Mouse (Mus musculus) T-helper 1 cell (primary cell): Measurements from ENCODE around the gene Ndst4.

Experiments used
- in situ Hi-C: fragments of 300-600 bp; cut with MboI, MseI; formaldehyde crosslinking; loops from one replicate; pipeline ENCODE4 v1.15.1; 2025; ENCODE audit warnings: high pct_unique_total_duplicates

Ndst4 gene

DNA sequence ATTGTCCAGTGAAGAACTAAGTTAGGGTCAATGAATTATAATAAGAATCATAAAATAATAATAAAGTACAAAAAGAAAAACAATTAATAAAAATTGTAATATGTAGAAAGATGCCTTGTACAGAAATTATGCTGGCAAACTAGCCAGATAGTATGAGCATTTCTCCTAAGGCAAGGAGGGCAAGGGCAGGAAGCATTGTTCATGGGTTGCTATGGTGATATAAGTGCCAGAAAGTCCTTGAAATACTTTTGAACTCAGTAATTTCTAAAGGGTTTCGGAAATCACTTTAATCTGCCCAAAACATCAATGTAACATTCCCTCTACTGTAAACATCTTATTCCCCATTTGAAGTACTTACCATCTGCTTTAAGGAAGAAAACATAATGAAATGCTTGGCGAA is 319.1 kb downstream of the Ndst4 start:
- in situ Hi-C loops, result no loop called here

DNA sequence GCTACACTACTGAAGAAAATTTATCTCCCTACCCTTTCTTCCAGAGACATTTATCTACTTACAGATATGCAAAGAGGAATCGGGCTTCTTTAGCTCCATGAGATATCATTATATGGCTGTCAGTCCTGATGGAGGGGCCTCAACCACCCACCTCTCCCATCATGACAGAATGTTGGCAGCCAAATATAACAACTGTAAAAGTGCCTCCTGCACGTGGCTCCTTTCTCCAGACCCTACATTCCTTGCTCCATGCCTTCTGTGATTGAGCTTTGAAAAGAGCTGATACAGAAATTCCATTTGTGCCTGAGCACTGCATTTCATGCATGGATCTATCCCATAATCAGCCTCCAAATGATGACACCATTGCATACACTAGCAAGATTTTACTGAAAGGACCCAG is 331.1 kb downstream of the Ndst4 start:
- in situ Hi-C loops, result no loop called here

DNA sequence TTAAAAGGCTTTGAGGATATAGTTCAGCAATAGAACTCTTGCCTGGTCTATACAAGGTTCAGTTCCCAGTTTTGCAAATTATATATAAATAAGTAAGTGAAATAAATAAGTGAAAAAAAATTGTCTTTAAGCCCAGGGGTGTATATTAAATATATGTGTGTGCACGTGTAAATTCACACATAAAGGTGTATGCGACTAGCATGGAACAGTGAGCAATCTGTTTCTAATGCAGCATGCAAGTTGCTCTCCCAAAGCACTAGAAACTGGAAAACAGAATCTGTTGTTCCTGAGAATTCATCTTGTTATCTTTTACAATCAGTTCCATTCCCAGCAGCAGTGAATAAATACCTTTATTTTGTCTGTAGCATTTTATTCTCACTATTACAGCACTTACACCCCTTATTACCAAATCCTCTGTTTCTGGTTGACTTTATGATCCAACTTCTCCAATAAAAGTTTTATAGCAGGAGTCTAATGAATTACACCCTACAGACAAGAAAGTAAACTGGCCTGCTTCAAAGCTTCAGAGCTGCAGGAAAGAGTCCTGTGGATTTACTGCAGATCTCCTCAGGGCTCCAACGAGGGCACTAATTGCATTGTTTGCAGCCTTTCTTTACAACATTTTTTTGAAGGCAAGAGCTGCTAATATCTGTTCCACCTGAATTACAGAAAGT is 340.7 kb downstream of the Ndst4 start:
- in situ Hi-C loops, result no loop called here

DNA sequence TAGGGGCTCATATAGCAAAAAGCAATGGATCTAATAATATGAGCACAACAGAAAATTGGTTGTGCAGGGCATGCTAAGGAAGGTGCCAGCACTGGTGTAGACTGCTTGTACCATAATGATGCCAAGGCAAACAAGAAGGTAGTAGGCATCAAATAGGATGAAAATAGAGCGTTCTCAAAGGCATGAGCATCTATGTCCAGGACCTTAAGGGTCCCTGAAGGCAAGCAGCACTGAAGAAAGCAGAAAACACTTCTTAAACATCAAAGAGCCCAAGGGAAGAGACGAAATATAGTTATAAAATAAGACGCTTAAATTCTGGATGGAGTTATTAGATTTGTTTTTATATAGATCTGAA is 341.2 kb downstream of the Ndst4 start:
- in situ Hi-C loops, result no loop called here

DNA sequence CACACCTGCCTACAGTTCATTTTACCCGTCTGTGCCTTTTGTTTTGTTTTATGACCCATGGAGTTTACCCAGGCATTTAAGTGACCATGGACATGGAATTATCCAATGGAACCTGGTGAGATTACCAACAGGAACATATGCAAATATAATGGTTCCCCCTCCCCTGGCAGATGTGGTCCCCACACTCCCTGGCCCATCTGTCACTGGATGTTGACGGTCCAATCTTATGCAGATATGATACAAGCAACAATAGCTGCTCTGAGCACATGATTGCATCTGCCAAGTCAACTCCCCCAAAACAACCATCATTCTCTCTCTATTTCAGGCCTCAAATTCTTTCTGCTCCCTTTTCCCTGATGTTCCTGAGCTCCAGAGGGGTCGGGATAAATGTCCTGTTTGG is 342.5 kb downstream of the Ndst4 start:
- in situ Hi-C loops, result no loop called here

DNA sequence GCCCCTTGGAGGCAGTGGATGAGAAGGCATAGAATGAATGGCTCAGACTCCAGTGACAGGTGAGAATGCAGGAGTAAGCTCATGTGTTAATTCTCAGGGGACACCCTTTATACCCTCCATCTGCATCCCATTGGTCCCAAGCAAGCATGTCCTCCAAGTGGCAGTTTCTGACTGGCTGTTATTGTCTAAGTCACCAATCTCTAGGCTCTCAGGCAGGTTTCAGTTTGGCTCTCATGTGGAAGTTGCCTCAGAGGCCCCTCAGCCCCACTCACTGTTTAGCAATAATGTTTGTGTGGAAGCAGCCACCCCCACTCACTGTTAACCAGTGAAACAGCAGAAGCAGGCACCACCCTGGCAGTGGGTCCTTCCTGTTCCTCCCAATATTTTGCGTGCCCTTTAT is 353.0 kb downstream of the Ndst4 start:
- in situ Hi-C loops, result no loop called here

DNA sequence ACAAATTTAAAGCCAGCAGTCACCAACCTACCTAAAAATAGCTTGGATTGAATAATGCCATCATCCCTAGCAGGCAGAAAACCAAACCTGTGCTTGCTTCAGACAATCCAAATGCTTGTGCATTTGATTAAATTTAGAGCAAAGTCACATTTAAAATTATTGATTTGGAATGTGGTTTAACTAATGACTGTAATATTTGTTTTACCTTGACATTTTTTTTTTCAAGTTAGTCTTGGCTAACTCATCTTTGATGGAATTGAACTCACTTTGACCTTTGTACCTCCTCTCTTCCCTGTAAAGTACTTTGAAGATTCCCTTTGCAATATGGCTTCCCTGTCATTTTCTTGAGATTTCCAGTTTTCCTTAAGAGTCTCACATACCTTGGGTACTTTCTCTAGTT is 356.8 kb downstream of the Ndst4 start:
- in situ Hi-C loops, result loop anchor here (10.0 kb wide), 1 partner anchor 216 kb away; no protein-coding TSS in a partner anchor
